In the genomic region with DNA sequence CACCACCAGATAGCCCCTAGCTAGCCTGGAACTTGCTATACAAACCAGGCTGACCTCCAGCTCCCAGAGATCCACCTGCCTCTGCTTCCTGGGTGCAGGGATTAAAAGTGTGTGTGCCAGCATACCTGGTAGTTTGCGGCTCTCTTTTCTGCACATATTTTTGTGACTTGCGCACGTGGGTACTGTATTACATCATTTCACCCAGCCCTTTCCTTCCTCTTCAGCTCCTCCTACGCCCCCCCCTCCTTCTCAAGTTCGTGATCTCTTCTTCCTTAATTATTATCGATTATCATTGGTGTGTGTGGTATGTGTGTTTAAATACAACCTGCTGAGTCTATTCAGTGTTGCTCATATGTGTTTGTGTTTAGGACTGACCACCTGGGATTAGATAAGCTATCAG, we compare ENCODE assay signal across 16 mouse cellular contexts. TPM values are rescaled to one million over a fixed set of nuclear protein-coding genes. Genes with fewer than 3 reads are reported as not detected.
A peak's percentile ranks its signal among the peaks of the same experiment; 100 is the strongest.
DNase-seq lines count a peak whose midpoint lies in the region; ATAC-seq and TF ChIP-seq lines count a peak whose summit lies in the region.
"Had no signal": no experiment of that assay in that cellular context is flagged by ENCODE, and none has a peak within 500 bp of the region (broad histone marks: within the 10 kb centered on the region; RNA-seq: fewer than 3 reads in every experiment).

A gene (minus strand): TSS at position 154 of the 400 bp plus-strand sequence.

- no peak for ATAC-seq in erythroid progenitor cell, adult 5-6 weeks (replicated peaks; ENCODE audit: low FRiP score, poor library complexity, severe bottlenecking)
- peak; percentile 29 for ATAC-seq in megakaryocyte progenitor cell, adult 5-6 weeks (replicated peaks; ENCODE audit: poor library complexity)
- ATAC-seq: forebrain, postnatal 0 days had no signal

- DNase-seq in gastrocnemius, adult 2 months = no peak
- no peak for DNase-seq in gastrocnemius, postnatal 14 days
- DNase-seq in CD4-positive, CD25-positive, alpha-beta regulatory T cell, adult 2 months (ENCODE audit: low read depth, low spot score) = peak; percentile 50
- no peak for DNase-seq in urinary bladder, postnatal 10 days (ENCODE audit: low spot score)
- DNase-seq in cerebellum, adult 11 months = no peak
- DNase-seq in testis, postnatal 14 days (ENCODE audit: low spot score) = no peak
- DNase-seq: adrenal gland, postnatal 14 days; cerebellum, adult 11-12 months; forebrain, postnatal 0 days; gastrocnemius, postnatal 36 days; kidney, adult 18-20 months; lung, postnatal 36 days had no signal

- H3K4me3 ChIP-seq in gastrocnemius, adult 2 months = peak within 1 kb of the TSS; percentile 47
- H3K4me3 ChIP-seq: hindbrain, embryonic 13.5 days; limb, embryonic 15.5 days had no signal

- peak within 1 kb of the TSS; percentile 35; the same call in 1 of the 2 replicates for H3K27ac ChIP-seq in gastrocnemius, adult 2 months
- H3K27ac ChIP-seq: hindbrain, embryonic 13.5 days; limb, embryonic 15.5 days had no signal

- no peak for TF ChIP-seq CTCF in gastrocnemius, adult 2 months (IDR thresholded peaks at IDR 0.05)

- intact Hi-C loops in gastrocnemius, adult 2 months (cut with DNase I) = no loop called here
- intact Hi-C loops in gastrocnemius, postnatal 14 days (cut with DNase I; ENCODE audit: low total_unique reads) = no loop called here

RNA-seq across cellular contexts. Expression of the gene that starts here (rescaled TPM):
- total RNA-seq in gastrocnemius, adult 2 months (2021) = under 1 TPM; 0.11 to 0.13 TPM
- under 1 TPM; 0.27 to 0.31 TPM for total RNA-seq in gastrocnemius, postnatal 14 days (2021)
- total RNA-seq in erythroid progenitor cell, adult 5-6 weeks (2015; ENCODE audit: low replicate concordance) = 24.9 and 31.0 TPM in 2 replicates
- total RNA-seq in erythroid progenitor cell, adult 5-6 weeks (2017; ENCODE audit: low replicate concordance) = 14.8 and 16.6 TPM in 2 replicates
- 276 and 297 TPM in 2 replicates for total RNA-seq in megakaryocyte progenitor cell, adult 5-6 weeks (2015)
- total RNA-seq in megakaryocyte progenitor cell, adult 5-6 weeks (2017) = 305 and 319 TPM in 2 replicates
- total RNA-seq: forebrain, postnatal 0 days had no signal

Comparison
In these comparisons a context has a peak if more than half of its experiments do, and no peak if none do; other contexts are left out.
1. RNA of the gene that starts here (total RNA-seq): 276 to 319 TPM in megakaryocyte progenitor cell, adult 5-6 weeks and 14.8 to 31.0 TPM in erythroid progenitor cell, adult 5-6 weeks; 0.27 to 0.31 TPM in gastrocnemius, postnatal 14 days and 0.11 to 0.13 TPM in gastrocnemius, adult 2 months; every median in the first group is over 10 times any median in the second.
2. RNA of the gene that starts here (total RNA-seq): 276 to 319 TPM in megakaryocyte progenitor cell, adult 5-6 weeks; 14.8 to 31.0 TPM in erythroid progenitor cell, adult 5-6 weeks; every median in the first group is over 4 times any median in the second.